10 mouse cellular contexts compared by ENCODE assay signal in genomic region chr4:53886342-53887088, GRCm38 (mm10).
DNase-seq lines count a peak whose midpoint lies in the region; ATAC-seq lines count a peak whose summit lies in the region.
"Had no signal": no experiment of that assay in that cellular context is flagged by ENCODE, and none has a peak within 500 bp of the region (broad histone marks: within the 10 kb centered on the region; RNA-seq: fewer than 3 reads in every experiment).

No protein-coding gene starts in this region.

- peak overlapping the region; percentile 10; the same call in 1 of the 2 replicates for H3K9ac ChIP-seq in forebrain, embryonic 15.5 days (replicated peaks)
- H3K9ac ChIP-seq in forebrain, embryonic 12.5 days, result no peak overlapping the region
- H3K9ac ChIP-seq in limb, embryonic 12.5 days (replicated peaks), result 0 out of 2 replicates have a peak overlapping the region, but pooled peaks have one; percentile 31
- H3K9ac ChIP-seq: liver, embryonic 14.5 days had no signal

- no peaks in the 10 kb centered on the region for H3K9me3 ChIP-seq in forebrain, embryonic 15.5 days
- no peaks in the 10 kb centered on the region for H3K9me3 ChIP-seq in forebrain, embryonic 12.5 days
- no peaks in the 10 kb centered on the region for H3K9me3 ChIP-seq in limb, embryonic 12.5 days

- ATAC-seq in forebrain, embryonic 15.5 days (replicated peaks), result no peak
- no peak for ATAC-seq in forebrain, embryonic 12.5 days (ENCODE audit: low FRiP score)
- ATAC-seq in limb, embryonic 12.5 days (ENCODE audit: insufficient number of reproducible peaks, insufficient read depth, low FRiP score, low TSS enrichment, low read depth), result no peak

- H3K4me2 ChIP-seq in forebrain, embryonic 15.5 days (replicated peaks), result peak overlapping the region; percentile 26; the same call in 1 of the 2 replicates
- no peak overlapping the region for H3K4me2 ChIP-seq in forebrain, embryonic 12.5 days
- H3K4me2 ChIP-seq in limb, embryonic 12.5 days, result peak overlapping the region; percentile 49

- no peaks in the 10 kb centered on the region for H3K27me3 ChIP-seq in forebrain, embryonic 15.5 days
- no peaks in the 10 kb centered on the region for H3K27me3 ChIP-seq in forebrain, embryonic 12.5 days
- H3K27me3 ChIP-seq in limb, embryonic 12.5 days, result peaks cover 4% of the 10 kb centered on the region

- no peak overlapping the region for H3K27ac ChIP-seq in forebrain, embryonic 15.5 days (replicated peaks)
- H3K27ac ChIP-seq in forebrain, embryonic 12.5 days, result no peak overlapping the region
- no peak overlapping the region for H3K27ac ChIP-seq in limb, embryonic 12.5 days
- H3K27ac ChIP-seq: liver, embryonic 14.5 days had no signal

- H3K4me1 ChIP-seq in forebrain, embryonic 15.5 days, result peaks cover 10% of the 10 kb centered on the region
- peaks cover 6% of the 10 kb centered on the region; the same call in 1 of the 2 replicates for H3K4me1 ChIP-seq in forebrain, embryonic 12.5 days
- peaks cover 21% of the 10 kb centered on the region for H3K4me1 ChIP-seq in limb, embryonic 12.5 days (replicated peaks)

- 43% methylated on average over 22 of the region's 22 CpGs for WGBS in forebrain, embryonic 15.5 days
- 58% methylated on average over 22 of the region's 22 CpGs for WGBS in forebrain, embryonic 12.5 days
- 29% methylated on average over 22 of the region's 22 CpGs for WGBS in limb, embryonic 12.5 days

- H3K4me3 ChIP-seq in forebrain, embryonic 15.5 days, result no peak overlapping the region
- H3K4me3 ChIP-seq in forebrain, embryonic 12.5 days (replicated peaks), result no peak overlapping the region
- H3K4me3 ChIP-seq in limb, embryonic 12.5 days (replicated peaks), result peak overlapping the region; percentile 13; the same call in 1 of the 2 replicates

- no peaks in the 10 kb centered on the region for H3K36me3 ChIP-seq in forebrain, embryonic 15.5 days
- H3K36me3 ChIP-seq in forebrain, embryonic 12.5 days (replicated peaks), result no peaks in the 10 kb centered on the region
- H3K36me3 ChIP-seq in limb, embryonic 12.5 days, result no peaks in the 10 kb centered on the region

- peak; percentile 40 for DNase-seq in right cerebral cortex, postnatal 4 days
- no peak for DNase-seq in right cerebral cortex, postnatal 10 days (ENCODE audit: low spot score in 2 of 2)
- peak; percentile 20 for DNase-seq in yolk sac, embryonic 10.5 days (ENCODE audit: low spot score)
- no peak for DNase-seq in layer of hippocampus, postnatal 36 days
- DNase-seq in ovary, postnatal 14 days (ENCODE audit: low spot score), result no peak
- DNase-seq: adrenal gland, postnatal 36 days had no signal

Comparison
In these comparisons a context has a peak if more than half of its experiments do, and no peak if none do; other contexts are left out.
1. DNase-seq: peak in right cerebral cortex, postnatal 4 days (single experiment) and yolk sac, embryonic 10.5 days (single experiment); none in right cerebral cortex, postnatal 10 days (0 of 2), layer of hippocampus, postnatal 36 days (0 of 2) and ovary, postnatal 14 days (single experiment).